Mouse (Mus musculus): ENCODE results near the gene Hsf5. TPM values are rescaled to one million over a fixed set of nuclear protein-coding genes. Genes with fewer than 3 reads are reported as not detected.

The Hsf5 gene
- polyA plus RNA-seq, 1 experiment from 2014 or later: not detected

DNA sequence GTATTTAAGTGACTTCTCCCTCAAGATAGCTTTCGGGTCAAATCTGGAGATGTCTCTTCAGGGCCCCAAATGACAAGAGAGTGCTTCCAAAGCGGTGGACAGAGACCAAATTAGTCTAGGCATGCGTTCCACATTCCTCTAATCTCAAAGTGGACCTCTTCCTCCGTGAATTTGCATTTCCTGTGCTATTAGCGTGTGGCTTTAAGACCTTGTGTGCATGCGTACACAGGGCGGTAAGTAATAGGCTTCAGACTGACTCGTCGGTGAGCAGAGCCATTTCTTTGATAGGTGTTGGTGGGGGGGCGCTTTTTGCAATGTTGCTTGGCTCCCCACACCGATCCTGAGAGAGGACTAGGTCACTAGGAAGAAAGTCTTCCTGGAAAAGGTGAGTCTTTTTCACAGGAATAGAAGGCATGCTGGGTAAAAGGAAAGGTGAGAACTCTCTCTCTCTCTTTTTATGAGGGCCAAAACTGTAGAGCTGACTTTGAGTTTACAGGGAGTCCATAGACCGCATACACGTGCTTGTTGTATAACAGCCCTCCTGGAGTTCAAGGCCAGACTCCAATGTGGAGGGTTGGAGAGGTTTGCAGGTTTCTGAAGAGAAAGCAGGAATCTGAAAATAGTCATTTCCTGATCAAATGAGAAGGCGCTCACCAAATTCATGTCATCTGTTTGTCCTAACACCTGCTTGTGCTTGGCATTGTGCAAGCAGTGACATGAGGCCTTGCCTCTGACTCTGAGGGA, 85.1 kb downstream of the Hsf5 start:
- peak overlapping the region; percentile 21; the same call in 1 of the 2 replicates for H3K4me2 ChIP-seq (replicated peaks; ENCODE audit: low read depth)
- ATAC-seq: peak; percentile 50
- H3K36me3 ChIP-seq (ENCODE audit: control insufficient read depth, insufficient read depth): no peaks in the 10 kb centered on the region
- peak overlapping the region; percentile 87 for H3K27ac ChIP-seq (ENCODE audit: low read depth, low read length)
- WGBS: 43% methylated on average over 14 of the region's 14 CpGs
- no peaks in the 10 kb centered on the region for H3K27me3 ChIP-seq (replicated peaks; ENCODE audit: control insufficient read depth, insufficient read depth, low read length)
- no peaks in the 10 kb centered on the region for H3K9me3 ChIP-seq (ENCODE audit: control insufficient read depth)
- H3K4me3 ChIP-seq (ENCODE audit: low read depth, low read length): no peak overlapping the region
- H3K9ac ChIP-seq (ENCODE audit: low read depth, low read length): no peak overlapping the region
- H3K4me1 ChIP-seq (replicated peaks; ENCODE audit: control insufficient read depth, insufficient read depth, low read length): 0 out of 2 replicates have a peak, but pooled peaks cover 5% of the 10 kb centered on the region
- no peak for TF ChIP-seq CTCF (IDR thresholded peaks at IDR 0.05; ENCODE audit: low read depth)

DNA sequence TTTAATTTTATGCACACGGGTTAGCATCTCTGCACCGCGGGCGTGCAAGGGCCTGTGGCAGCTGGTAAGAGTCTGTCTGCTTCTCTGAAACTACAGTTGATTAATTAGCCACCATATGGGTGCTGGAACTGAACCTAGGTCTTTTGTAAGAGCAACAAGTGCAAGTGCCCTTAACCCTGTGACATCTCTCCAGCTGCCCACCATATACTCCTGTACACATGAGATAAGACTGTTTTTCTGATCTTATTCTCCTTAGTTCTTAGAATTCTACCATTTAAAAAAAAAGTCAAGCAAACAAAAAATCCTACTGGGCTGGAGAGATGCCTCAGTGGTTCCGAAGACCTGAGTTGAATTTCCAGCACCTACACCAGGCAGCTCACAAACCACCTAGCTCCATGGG, 86.7 kb downstream of the Hsf5 start:
- no peak for ATAC-seq
- TF ChIP-seq CTCF (IDR thresholded peaks at IDR 0.05; ENCODE audit: low read depth): no peak
- 0 out of 2 replicates have a peak overlapping the region, but pooled peaks have one; percentile 50 for H3K27ac ChIP-seq (ENCODE audit: low read depth, low read length)

DNA sequence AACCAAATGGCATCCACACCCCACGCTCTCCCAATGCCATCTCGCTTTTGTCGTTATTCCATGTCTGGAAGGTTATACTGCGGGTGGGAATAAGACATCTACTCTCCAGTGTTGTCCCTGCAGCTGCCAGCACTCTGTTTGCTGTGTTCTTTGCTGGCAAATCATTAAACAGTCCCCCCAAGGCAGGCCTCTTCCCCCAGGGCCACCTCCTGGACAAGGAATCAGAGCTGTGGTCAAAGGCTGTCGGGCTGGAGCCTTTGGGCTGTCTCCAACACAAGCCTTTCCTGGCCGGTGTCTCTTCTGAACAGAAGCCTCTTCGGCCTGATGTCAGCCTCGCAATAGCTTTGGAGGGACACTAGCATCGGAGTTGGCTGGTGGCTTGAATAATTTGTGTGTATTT, 87.3 kb downstream of the Hsf5 start:
- ATAC-seq: peak; percentile 12; the same call in 1 of the 2 replicates
- Histone ChIP-seq H3K4me3 (ENCODE audit: low read depth, low read length) (no peak overlapping the region), H3K36me3 (ENCODE audit: control insufficient read depth, insufficient read depth) (no peaks in the 10 kb centered on the region), H3K9me3 (ENCODE audit: control insufficient read depth) (no peaks in the 10 kb centered on the region), H3K4me1 (replicated peaks; ENCODE audit: control insufficient read depth, insufficient read depth, low read length) (0 out of 2 replicates have a peak, but pooled peaks cover 5% of the 10 kb centered on the region), H3K4me2 (replicated peaks; ENCODE audit: low read depth) (peak overlapping the region; percentile 46), H3K27ac (ENCODE audit: low read depth, low read length) (peak overlapping the region; percentile 50), H3K27me3 (replicated peaks; ENCODE audit: control insufficient read depth, insufficient read depth, low read length) (no peaks in the 10 kb centered on the region), H3K9ac (ENCODE audit: low read depth, low read length) (no peak overlapping the region)
- peak; percentile 11; the same call in 1 of the 2 replicates for TF ChIP-seq CTCF (IDR thresholded peaks at IDR 0.05; ENCODE audit: low read depth)
- 40% methylated on average over 9 of the region's 9 CpGs for WGBS

More for the DNA sequence above, 86.7 kb downstream of the Hsf5 start:
- no peaks in the 10 kb centered on the region for H3K36me3 ChIP-seq (ENCODE audit: control insufficient read depth, insufficient read depth)
- H3K9me3 ChIP-seq (ENCODE audit: control insufficient read depth): no peaks in the 10 kb centered on the region
- peak overlapping the region; percentile 13; the same call in 1 of the 2 replicates for H3K4me2 ChIP-seq (replicated peaks; ENCODE audit: low read depth)
- H3K9ac ChIP-seq (ENCODE audit: low read depth, low read length): no peak overlapping the region
- no peak overlapping the region for H3K4me3 ChIP-seq (ENCODE audit: low read depth, low read length)
- H3K27me3 ChIP-seq (replicated peaks; ENCODE audit: control insufficient read depth, insufficient read depth, low read length): no peaks in the 10 kb centered on the region
- WGBS: 68% methylated on average over 5 of the region's 5 CpGs
- H3K4me1 ChIP-seq (replicated peaks; ENCODE audit: control insufficient read depth, insufficient read depth, low read length): 0 out of 2 replicates have a peak, but pooled peaks cover 5% of the 10 kb centered on the region

DNA sequence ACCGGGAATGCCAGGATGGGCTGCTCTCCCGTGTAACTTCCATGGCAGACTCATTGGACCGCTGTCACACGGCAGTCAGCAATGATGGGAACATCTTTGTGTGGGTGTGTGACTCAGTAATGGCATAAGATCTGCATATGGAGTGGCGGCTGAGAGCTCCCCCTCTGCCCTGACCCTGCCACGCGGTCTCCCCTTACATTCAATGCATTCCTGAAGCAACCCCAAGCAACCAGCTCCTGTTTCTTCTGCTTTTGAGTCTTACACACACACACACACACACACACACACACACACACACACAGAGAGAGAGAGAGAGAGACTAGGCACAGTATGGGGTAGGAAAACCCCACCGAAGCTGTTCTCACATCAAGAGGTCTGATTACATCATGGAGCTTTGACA, 90.6 kb downstream of the Hsf5 start:
- Histone ChIP-seq H3K4me3 (ENCODE audit: low read depth, low read length) (no peak overlapping the region), H3K36me3 (ENCODE audit: control insufficient read depth, insufficient read depth) (no peaks in the 10 kb centered on the region), H3K27ac (ENCODE audit: low read depth, low read length) (no peak overlapping the region), H3K9me3 (ENCODE audit: control insufficient read depth) (no peaks in the 10 kb centered on the region), H3K27me3 (replicated peaks; ENCODE audit: control insufficient read depth, insufficient read depth, low read length) (no peaks in the 10 kb centered on the region), H3K9ac (ENCODE audit: low read depth, low read length) (no peak overlapping the region), H3K4me2 (replicated peaks; ENCODE audit: low read depth) (no peak overlapping the region), H3K4me1 (replicated peaks; ENCODE audit: control insufficient read depth, insufficient read depth, low read length) (0 out of 2 replicates have a peak, but pooled peaks cover 11% of the 10 kb centered on the region)
- WGBS: 44% methylated on average over 8 of the region's 8 CpGs
- TF ChIP-seq CTCF (IDR thresholded peaks at IDR 0.05; ENCODE audit: low read depth): no peak
- no peak for ATAC-seq

DNA sequence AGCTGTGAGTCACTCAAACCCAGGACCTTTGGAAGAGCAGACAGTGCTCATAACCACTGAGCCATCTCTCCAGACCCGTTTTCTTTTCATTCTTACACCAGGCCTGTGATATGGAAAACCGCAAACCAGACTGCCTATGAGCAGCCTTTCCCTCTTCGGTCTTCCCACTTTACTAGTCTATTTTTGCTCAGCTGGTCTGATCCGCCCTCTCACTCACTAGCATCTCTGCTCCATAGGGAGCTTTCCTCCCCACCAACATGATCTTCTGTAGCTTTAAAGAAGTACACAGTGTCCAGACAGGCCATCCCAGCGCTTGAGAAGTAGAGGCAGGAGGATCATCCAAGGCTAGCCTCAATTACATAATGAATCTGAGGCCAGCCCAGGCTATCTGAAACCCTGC, 92.0 kb downstream of the Hsf5 start:
- H3K4me3 ChIP-seq (ENCODE audit: low read depth, low read length): no peak overlapping the region
- no peak for ATAC-seq
- no peak overlapping the region for H3K9ac ChIP-seq (ENCODE audit: low read depth, low read length)
- peak overlapping the region; percentile 83; the same call in 1 of the 2 replicates for H3K27ac ChIP-seq (ENCODE audit: low read depth, low read length)
- no peaks in the 10 kb centered on the region for H3K27me3 ChIP-seq (replicated peaks; ENCODE audit: control insufficient read depth, insufficient read depth, low read length)
- H3K9me3 ChIP-seq (ENCODE audit: control insufficient read depth): no peaks in the 10 kb centered on the region
- WGBS: 47% methylated on average over 5 of the region's 5 CpGs
- H3K4me2 ChIP-seq (replicated peaks; ENCODE audit: low read depth): peak overlapping the region; percentile 63; the same call in 1 of the 2 replicates
- 0 out of 2 replicates have a peak, but pooled peaks cover 8% of the 10 kb centered on the region for H3K4me1 ChIP-seq (replicated peaks; ENCODE audit: control insufficient read depth, insufficient read depth, low read length)
- no peak for TF ChIP-seq CTCF (IDR thresholded peaks at IDR 0.05; ENCODE audit: low read depth)
- H3K36me3 ChIP-seq (ENCODE audit: control insufficient read depth, insufficient read depth): no peaks in the 10 kb centered on the region

Other genes starting within 250 kb of the Hsf5 start
- gene Rad51c, start 212.2 kb upstream of the Hsf5 start, polyA plus RNA-seq (2015; fragmentation: Nextera tagmentation; extraction: Ambion mirVana): 1.9 and 2.0 TPM in 2 replicates
- gene Tex14, start 212.1 kb upstream of the Hsf5 start, polyA plus RNA-seq (2015; fragmentation: Nextera tagmentation; extraction: Ambion mirVana): 1.3 and 1.8 TPM in 2 replicates
- gene Gm11492, start 50.5 kb upstream of the Hsf5 start, polyA plus RNA-seq (2015; fragmentation: Nextera tagmentation; extraction: Ambion mirVana): not detected in 2 replicates
- gene Sept4, start 48.3 kb upstream of the Hsf5 start, polyA plus RNA-seq (2015; fragmentation: Nextera tagmentation; extraction: Ambion mirVana): 47.2 and 47.3 TPM in 2 replicates
- 11.1 and 12.2 TPM in 2 replicates for gene Mtmr4, start 25.0 kb upstream of the Hsf5 start, polyA plus RNA-seq (2015; fragmentation: Nextera tagmentation; extraction: Ambion mirVana)
- gene Rnf43, start 45.6 kb downstream of the Hsf5 start, polyA plus RNA-seq (2015; fragmentation: Nextera tagmentation; extraction: Ambion mirVana): 9.5 and 10.7 TPM in 2 replicates
- 79.7 and 87.5 TPM in 2 replicates for gene Supt4a, start 120.4 kb downstream of the Hsf5 start, polyA plus RNA-seq (2015; fragmentation: Nextera tagmentation; extraction: Ambion mirVana)
- gene Tspoap1, start 143.4 kb downstream of the Hsf5 start, polyA plus RNA-seq (2015; fragmentation: Nextera tagmentation; extraction: Ambion mirVana): 0.33 and 0.61 TPM in 2 replicates
- 0.12 and 0.27 TPM in 2 replicates for gene Mpo, start 176.4 kb downstream of the Hsf5 start, polyA plus RNA-seq (2015; fragmentation: Nextera tagmentation; extraction: Ambion mirVana)
- 0.22 TPM in 1 of 2 replicates, not detected in the other for gene Lpo, start 211.1 kb downstream of the Hsf5 start, polyA plus RNA-seq (2015; fragmentation: Nextera tagmentation; extraction: Ambion mirVana)
- gene Mks1, start 236.1 kb downstream of the Hsf5 start, polyA plus RNA-seq (2015; fragmentation: Nextera tagmentation; extraction: Ambion mirVana): 2.4 and 2.6 TPM in 2 replicates